Mouse (Mus musculus): Measurements from ENCODE around the gene Eef1akmt3. TPM values are rescaled to one million over a fixed set of nuclear protein-coding genes. Genes with fewer than 3 reads are reported as not detected.

The Eef1akmt3 gene
- total and polyA plus RNA-seq, 3 experiments = 0.06 TPM; not detected in 2

DNA sequence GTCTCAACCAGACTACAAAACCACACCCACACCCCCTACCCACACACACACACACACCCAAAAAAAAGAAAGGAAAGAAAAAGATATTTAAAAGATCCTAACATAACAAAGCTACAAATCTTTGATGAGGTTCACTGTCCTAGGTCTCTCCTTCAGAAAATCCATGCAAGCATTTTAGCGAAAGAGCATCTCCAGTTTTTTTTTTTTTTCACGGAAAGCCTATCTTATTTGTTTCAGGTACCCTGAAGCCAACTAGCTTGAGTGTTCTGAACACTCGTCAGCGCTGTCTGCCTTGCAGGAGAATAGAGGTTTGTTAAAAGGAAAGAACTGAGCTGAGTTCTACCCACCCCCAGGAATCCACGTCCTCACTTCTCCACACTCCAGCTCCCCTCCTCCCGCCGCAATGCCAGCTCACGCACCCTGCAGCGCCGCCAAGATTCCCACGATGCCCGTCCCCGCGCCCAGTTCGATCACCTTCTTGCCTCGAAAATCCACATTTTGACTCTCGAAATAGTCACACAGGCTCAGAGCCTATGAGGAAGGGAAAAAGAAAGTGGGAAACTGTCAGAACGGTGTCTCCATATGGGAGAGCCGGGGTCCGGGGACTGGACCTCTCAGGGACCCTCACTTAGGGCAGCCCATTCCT, 621 bp downstream of the Eef1akmt3 start:
- H3K4me3 ChIP-seq = peak overlapping the region; percentile 83
- intact Hi-C loops (cut with DNase I) = no loop called here
- no peak for TF ChIP-seq CTCF (IDR thresholded peaks at IDR 0.05)
- TF ChIP-seq POLR2A (IDR thresholded peaks at IDR 0.05; ENCODE audit: insufficient read depth, low read depth, low read length) = no peak
- no peak for TF ChIP-seq EP300 (IDR thresholded peaks at IDR 0.05; ENCODE audit: insufficient read depth, low read depth, low read length)
- H3K27me3 ChIP-seq (ENCODE audit: control insufficient read depth, insufficient read depth, low read length) = 0 out of 2 replicates have a peak, but pooled peaks cover 2% of the 10 kb centered on the region
- no peak for DNase-seq
- H3K4me1 ChIP-seq (ENCODE audit: control insufficient read depth, insufficient read depth, low read length) = no peaks in the 10 kb centered on the region
- H3K36me3 ChIP-seq (ENCODE audit: control insufficient read depth, insufficient read depth, low read length) = no peaks in the 10 kb centered on the region
- no peaks in the 10 kb centered on the region for H3K79me2 ChIP-seq (replicated peaks; ENCODE audit: control insufficient read depth, insufficient read depth, low read length)
- peak overlapping the region; percentile 60 for H3K9ac ChIP-seq (ENCODE audit: low read depth, low read length)
- peak overlapping the region; percentile 32 for H3K27ac ChIP-seq
- 3% methylated on average over 20 of the region's 20 CpGs for WGBS

DNA sequence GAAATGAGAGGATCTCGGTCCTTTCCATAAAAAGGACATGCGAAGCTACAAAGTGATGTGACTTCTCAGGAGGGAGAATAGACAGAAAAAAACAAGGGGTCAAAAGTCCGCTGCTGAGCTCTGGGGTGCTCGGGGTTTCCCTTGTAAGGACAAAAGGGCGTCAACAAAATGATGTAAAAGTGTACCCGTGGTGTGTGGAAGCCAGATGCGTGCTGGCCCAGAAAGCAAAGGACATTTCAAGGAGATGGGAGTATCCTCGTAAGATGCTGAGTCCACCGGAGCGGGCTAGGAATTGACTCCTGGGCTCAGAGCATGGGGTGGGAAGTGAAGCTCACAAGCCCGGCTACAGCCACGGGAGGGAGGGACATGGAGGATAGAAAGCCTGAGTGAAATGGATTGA, 3.7 kb downstream of the Eef1akmt3 start:
- Histone ChIP-seq H3K27me3 (ENCODE audit: control insufficient read depth, insufficient read depth, low read length) (0 out of 2 replicates have a peak, but pooled peaks cover 2% of the 10 kb centered on the region), H3K4me3 (no peak overlapping the region), H3K4me1 (ENCODE audit: control insufficient read depth, insufficient read depth, low read length) (no peaks in the 10 kb centered on the region), H3K9ac (ENCODE audit: low read depth, low read length) (no peak overlapping the region), H3K36me3 (ENCODE audit: control insufficient read depth, insufficient read depth, low read length) (no peaks in the 10 kb centered on the region), H3K79me2 (replicated peaks; ENCODE audit: control insufficient read depth, insufficient read depth, low read length) (no peaks in the 10 kb centered on the region), H3K27ac (no peak overlapping the region)
- TF ChIP-seq EP300 (IDR thresholded peaks at IDR 0.05; ENCODE audit: insufficient read depth, low read depth, low read length) = no peak
- no peak for TF ChIP-seq CTCF (IDR thresholded peaks at IDR 0.05)
- no peak for TF ChIP-seq POLR2A (IDR thresholded peaks at IDR 0.05; ENCODE audit: insufficient read depth, low read depth, low read length)
- intact Hi-C loops (cut with DNase I) = no loop called here
- 74% methylated on average over 12 of the region's 12 CpGs for WGBS
- DNase-seq = no peak

DNA sequence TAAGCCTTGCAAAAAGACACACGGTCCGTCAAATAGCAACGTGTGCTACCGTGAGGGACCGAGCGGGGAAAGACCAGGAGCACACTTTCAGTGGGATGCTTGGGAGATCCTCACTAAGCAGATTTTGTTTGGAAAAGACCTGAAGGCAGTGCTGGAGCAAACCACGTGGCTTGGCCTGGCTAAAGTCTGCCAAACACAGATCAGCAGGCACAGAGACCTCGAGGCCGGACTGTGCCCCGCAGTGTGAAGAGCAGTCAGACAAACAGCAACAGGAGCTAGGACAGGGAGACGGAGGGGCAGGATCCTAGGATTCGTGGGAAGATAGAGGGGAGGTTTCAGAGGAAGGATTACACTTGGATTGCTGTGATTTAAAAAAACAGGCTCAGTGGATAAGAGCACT, 5.0 kb downstream of the Eef1akmt3 start:
- Histone ChIP-seq H3K9ac (ENCODE audit: low read depth, low read length) (no peak overlapping the region), H3K79me2 (replicated peaks; ENCODE audit: control insufficient read depth, insufficient read depth, low read length) (no peaks in the 10 kb centered on the region), H3K27ac (no peak overlapping the region), H3K36me3 (ENCODE audit: control insufficient read depth, insufficient read depth, low read length) (no peaks in the 10 kb centered on the region), H3K4me1 (ENCODE audit: control insufficient read depth, insufficient read depth, low read length) (no peaks in the 10 kb centered on the region), H3K27me3 (ENCODE audit: control insufficient read depth, insufficient read depth, low read length) (0 out of 2 replicates have a peak, but pooled peaks cover 2% of the 10 kb centered on the region), H3K4me3 (no peak overlapping the region)
- WGBS = 78% methylated on average over 12 of the region's 12 CpGs
- intact Hi-C loops (cut with DNase I) = no loop called here
- no peak for TF ChIP-seq EP300 (IDR thresholded peaks at IDR 0.05; ENCODE audit: insufficient read depth, low read depth, low read length)
- TF ChIP-seq CTCF (IDR thresholded peaks at IDR 0.05) = no peak
- TF ChIP-seq POLR2A (IDR thresholded peaks at IDR 0.05; ENCODE audit: insufficient read depth, low read depth, low read length) = no peak
- DNase-seq = no peak

DNA sequence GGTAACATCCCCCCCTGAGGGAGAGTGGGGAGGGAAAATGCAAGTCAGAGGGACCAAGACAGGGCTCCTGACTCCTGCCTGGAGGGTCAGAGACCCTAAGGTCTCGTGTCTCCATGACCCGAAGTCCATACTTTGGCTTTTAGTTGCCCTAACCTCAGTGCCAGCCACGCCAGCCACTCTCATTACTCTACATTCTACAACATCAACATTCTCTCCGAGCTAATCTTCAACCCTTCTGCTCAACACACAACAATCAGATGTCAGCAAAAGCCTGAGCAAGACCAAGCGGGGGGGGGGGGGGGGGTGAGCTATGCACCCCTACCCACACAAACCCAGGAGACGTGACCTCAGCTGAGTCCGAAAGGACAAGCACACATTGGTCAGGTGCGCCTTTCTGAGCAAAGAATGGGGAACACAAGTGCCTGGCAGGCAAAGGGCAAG, 8.0 kb downstream of the Eef1akmt3 start:
- H3K27me3 ChIP-seq (ENCODE audit: control insufficient read depth, insufficient read depth, low read length) = no peaks in the 10 kb centered on the region
- no peaks in the 10 kb centered on the region for H3K79me2 ChIP-seq (replicated peaks; ENCODE audit: control insufficient read depth, insufficient read depth, low read length)
- intact Hi-C loops (cut with DNase I) = no loop called here
- DNase-seq = no peak
- H3K36me3 ChIP-seq (ENCODE audit: control insufficient read depth, insufficient read depth, low read length) = no peaks in the 10 kb centered on the region
- WGBS = 78% methylated on average over 8 of the region's 8 CpGs
- TF ChIP-seq CTCF (IDR thresholded peaks at IDR 0.05) = no peak
- TF ChIP-seq EP300 (IDR thresholded peaks at IDR 0.05; ENCODE audit: insufficient read depth, low read depth, low read length) = no peak
- no peak for TF ChIP-seq POLR2A (IDR thresholded peaks at IDR 0.05; ENCODE audit: insufficient read depth, low read depth, low read length)
- H3K4me3 ChIP-seq = no peak overlapping the region
- no peaks in the 10 kb centered on the region for H3K4me1 ChIP-seq (ENCODE audit: control insufficient read depth, insufficient read depth, low read length)
- no peak overlapping the region for H3K27ac ChIP-seq
- no peak overlapping the region for H3K9ac ChIP-seq (ENCODE audit: low read depth, low read length)

DNA sequence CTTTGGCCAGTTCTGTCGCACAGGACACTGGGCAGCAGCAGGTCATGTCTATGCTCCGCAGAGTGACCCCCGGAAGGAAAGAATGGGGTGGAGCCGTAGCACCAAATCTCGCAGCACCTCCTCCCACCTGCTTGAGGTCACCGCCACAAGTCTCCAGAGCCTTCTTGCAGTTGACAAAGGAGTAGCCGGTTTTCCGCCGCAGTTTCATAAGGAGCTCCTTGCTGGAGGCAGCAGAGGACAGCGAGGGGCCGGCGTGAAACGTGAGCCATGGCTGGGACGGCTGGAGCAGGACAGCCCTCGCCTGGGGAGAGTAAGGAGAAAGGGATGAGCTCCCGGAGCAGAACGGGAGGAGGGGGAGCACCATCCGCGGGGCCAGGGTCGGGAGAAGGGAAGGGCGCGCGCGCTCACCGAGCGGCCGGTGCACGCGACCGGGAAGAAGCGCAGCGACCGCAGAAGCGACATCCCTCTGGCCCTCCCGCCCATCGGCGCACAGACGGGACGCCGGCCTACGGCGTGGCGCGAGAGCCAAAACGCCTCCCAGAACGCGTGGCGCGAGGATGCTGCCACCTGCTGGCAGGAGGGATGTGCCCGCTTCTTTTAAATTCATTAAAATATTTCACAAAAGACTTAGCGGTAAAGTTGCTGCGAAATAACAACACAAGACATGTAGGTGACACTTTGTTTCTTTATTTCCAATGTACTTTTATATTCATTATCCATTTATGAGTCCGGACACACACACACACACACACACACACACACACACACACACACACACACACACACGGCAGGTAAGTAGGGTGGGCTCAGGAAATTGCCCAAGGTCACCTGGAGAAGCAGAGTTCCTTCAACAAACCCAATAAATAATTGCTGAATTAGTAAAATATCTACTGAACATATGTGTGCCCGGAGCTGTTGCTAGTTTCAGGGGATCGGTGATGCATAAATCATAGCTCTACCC, 10.7 kb downstream of the Eef1akmt3 start, which contains the start of gene Tsfm:
Gene Tsfm, minus strand, starts transcription at position 505 of the 961 bp plus-strand sequence.
- no peaks in the 10 kb centered on the region for H3K4me1 ChIP-seq (ENCODE audit: control insufficient read depth, insufficient read depth, low read length)
- H3K79me2 ChIP-seq (replicated peaks; ENCODE audit: control insufficient read depth, insufficient read depth, low read length) = no peaks in the 10 kb centered on the region
- H3K27ac ChIP-seq = peak within 1 kb of the TSS; percentile 86
- H3K27me3 ChIP-seq (ENCODE audit: control insufficient read depth, insufficient read depth, low read length) = no peaks in the 10 kb centered on the region
- peak; percentile 92 to 97 for DNase-seq
- intact Hi-C loops (cut with DNase I) = loop anchor here (1.0 to 2.0 kb wide), 2 partner anchors 40 to 111 kb away; no protein-coding TSS in a partner anchor
- H3K9ac ChIP-seq (ENCODE audit: low read depth, low read length) = peak within 1 kb of the TSS; percentile 85
- H3K36me3 ChIP-seq (ENCODE audit: control insufficient read depth, insufficient read depth, low read length) = no peaks in the 10 kb centered on the region
- H3K4me3 ChIP-seq = peak within 1 kb of the TSS; percentile 98
- 6% methylated on average over 53 of the region's 56 CpGs for WGBS
- TF ChIP-seq CTCF (IDR thresholded peaks at IDR 0.05) (peak; percentile 92), EP300 (IDR thresholded peaks at IDR 0.05; ENCODE audit: insufficient read depth, low read depth, low read length) (peak; percentile 95), POLR2A (IDR thresholded peaks at IDR 0.05; ENCODE audit: insufficient read depth, low read depth, low read length) (peak; percentile 67)
